Mouse (Mus musculus): ENCODE data around the gene Tspoap1. TPM values are rescaled to one million over a fixed set of nuclear protein-coding genes. Genes with fewer than 3 reads are reported as not detected.

Gene Tspoap1
- polyA plus RNA-seq, 1 experiment: 0.04 TPM

DNA sequence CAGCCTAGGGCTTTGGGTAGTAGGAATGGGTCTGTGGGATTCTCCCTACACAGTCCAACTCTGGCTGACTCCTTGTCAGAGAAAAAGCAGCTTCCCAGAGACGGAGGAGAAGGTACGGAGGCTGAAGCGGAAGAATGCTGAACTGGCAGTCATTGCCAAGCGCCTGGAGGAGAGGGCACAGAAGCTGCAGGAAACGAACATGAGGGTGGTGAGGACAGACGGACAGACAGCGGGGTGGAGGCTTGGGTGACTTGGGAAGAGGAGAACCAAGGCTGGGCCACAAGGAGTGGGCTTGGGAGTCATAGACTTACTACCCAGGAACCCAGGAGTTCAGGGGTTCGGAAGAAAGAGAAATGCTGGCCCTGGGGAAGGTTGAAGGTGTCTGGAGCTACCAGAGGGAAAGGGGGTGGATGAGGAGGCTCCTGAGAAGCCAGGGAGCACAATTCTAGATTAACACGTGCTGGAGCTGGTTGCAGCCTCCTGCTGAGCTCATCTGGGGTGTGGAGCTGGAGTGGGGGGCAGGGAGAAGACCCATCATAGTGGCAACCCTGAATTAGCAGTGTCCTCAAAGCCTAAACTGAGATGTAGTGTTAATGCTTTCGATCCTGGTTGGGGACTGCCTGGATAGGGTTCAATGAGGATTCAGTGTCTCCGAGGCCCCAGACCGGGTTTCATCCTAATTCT, 2.5 kb downstream of the Tspoap1 start:
- Histone ChIP-seq H3K36me3 (ENCODE audit: control insufficient read depth, insufficient read depth) (no peaks in the 10 kb centered on the region), H3K4me2 (ENCODE audit: low read depth) (no peak overlapping the region), H3K4me3 (no peak overlapping the region), H3K27me3 (ENCODE audit: control insufficient read depth, insufficient read depth, insufficient read length) (peaks cover 65% of the 10 kb centered on the region), H3K79me2 (ENCODE audit: control insufficient read depth, insufficient read depth) (no peaks in the 10 kb centered on the region), H3ac (ENCODE audit: control insufficient read depth, insufficient read length) (no peak overlapping the region)
- TF ChIP-seq SRF (IDR thresholded peaks at IDR 0.05; ENCODE audit: control insufficient read depth, insufficient read length, low read depth) (no peak), MAX (IDR thresholded peaks at IDR 0.05; ENCODE audit: low read depth) (no peak), E2F4 (IDR thresholded peaks at IDR 0.05; ENCODE audit: insufficient read depth) (no peak), TCF12 (IDR thresholded peaks at IDR 0.05; ENCODE audit: insufficient read depth, poor library complexity, severe bottlenecking) (no peak), TCF3 (IDR thresholded peaks at IDR 0.05; ENCODE audit: insufficient read length, low read depth) (no peak), REST (IDR thresholded peaks at IDR 0.05; ENCODE audit: insufficient read depth, insufficient read length) (no peak), POLR2AphosphoS2 (IDR thresholded peaks at IDR 0.05; ENCODE audit: insufficient read length, low read depth) (no peak), CEBPB (IDR thresholded peaks at IDR 0.05; ENCODE audit: insufficient read depth, poor library complexity, severe bottlenecking) (no peak), MYOD1 (IDR thresholded peaks at IDR 0.05; ENCODE audit: control insufficient read depth in 1 of 3, insufficient read length in 2 of 3, low read depth in 2 of 3) (no peak), MYOG (IDR thresholded peaks at IDR 0.05; ENCODE audit: control insufficient read depth in 1 of 3, insufficient read depth in 1 of 3, insufficient read length in 2 of 3, low read depth in 2 of 3) (no peak), POLR2A (IDR thresholded peaks at IDR 0.05; ENCODE audit: insufficient read length, low read depth) (no peak), USF1 (IDR thresholded peaks at IDR 0.05; ENCODE audit: low read depth) (no peak)

DNA sequence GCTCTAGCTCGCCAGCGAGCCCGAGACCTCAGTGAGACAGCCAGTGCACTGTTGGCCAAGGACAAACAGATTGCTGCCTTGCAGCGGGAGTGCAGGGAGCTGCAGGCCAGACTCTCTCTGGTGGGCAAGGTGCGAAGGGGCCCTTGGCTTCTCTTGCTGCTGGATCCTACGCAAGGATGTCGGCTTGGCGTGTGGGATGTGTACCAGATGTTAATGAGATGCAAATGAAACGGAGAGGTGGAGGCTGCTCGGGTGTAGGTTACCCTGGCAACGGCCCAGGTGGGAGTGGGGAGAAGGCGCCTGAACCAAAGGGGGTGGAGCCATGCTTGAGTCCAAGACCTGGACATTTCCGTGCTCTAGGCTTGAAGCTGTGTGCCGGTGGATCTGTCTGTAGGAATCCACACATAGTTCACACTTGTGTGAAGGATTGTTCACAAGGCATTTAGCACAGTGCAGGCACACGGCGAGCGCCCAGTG, 3.2 kb downstream of the Tspoap1 start:
- no peak overlapping the region for H3ac ChIP-seq (ENCODE audit: control insufficient read depth, insufficient read length)
- no peaks in the 10 kb centered on the region for H3K36me3 ChIP-seq (ENCODE audit: control insufficient read depth, insufficient read depth)
- no peaks in the 10 kb centered on the region for H3K79me2 ChIP-seq (ENCODE audit: control insufficient read depth, insufficient read depth)
- TF ChIP-seq MAX (IDR thresholded peaks at IDR 0.05; ENCODE audit: low read depth): no peak
- TF ChIP-seq MYOG (IDR thresholded peaks at IDR 0.05; ENCODE audit: control insufficient read depth in 1 of 3, insufficient read depth in 1 of 3, insufficient read length in 2 of 3, low read depth in 2 of 3): no peak
- no peak for TF ChIP-seq TCF12 (IDR thresholded peaks at IDR 0.05; ENCODE audit: insufficient read depth, poor library complexity, severe bottlenecking)
- TF ChIP-seq TCF3 (IDR thresholded peaks at IDR 0.05; ENCODE audit: insufficient read length, low read depth): no peak
- no peak for TF ChIP-seq E2F4 (IDR thresholded peaks at IDR 0.05; ENCODE audit: insufficient read depth)
- no peak for TF ChIP-seq USF1 (IDR thresholded peaks at IDR 0.05; ENCODE audit: low read depth)
- TF ChIP-seq POLR2AphosphoS2 (IDR thresholded peaks at IDR 0.05; ENCODE audit: insufficient read length, low read depth): no peak
- TF ChIP-seq MYOD1 (IDR thresholded peaks at IDR 0.05; ENCODE audit: control insufficient read depth in 1 of 3, insufficient read length in 2 of 3, low read depth in 2 of 3): no peak
- H3K4me2 ChIP-seq (ENCODE audit: low read depth): no peak overlapping the region
- H3K4me3 ChIP-seq: no peak overlapping the region
- peaks cover 72% of the 10 kb centered on the region for H3K27me3 ChIP-seq (ENCODE audit: control insufficient read depth, insufficient read depth, insufficient read length)

DNA sequence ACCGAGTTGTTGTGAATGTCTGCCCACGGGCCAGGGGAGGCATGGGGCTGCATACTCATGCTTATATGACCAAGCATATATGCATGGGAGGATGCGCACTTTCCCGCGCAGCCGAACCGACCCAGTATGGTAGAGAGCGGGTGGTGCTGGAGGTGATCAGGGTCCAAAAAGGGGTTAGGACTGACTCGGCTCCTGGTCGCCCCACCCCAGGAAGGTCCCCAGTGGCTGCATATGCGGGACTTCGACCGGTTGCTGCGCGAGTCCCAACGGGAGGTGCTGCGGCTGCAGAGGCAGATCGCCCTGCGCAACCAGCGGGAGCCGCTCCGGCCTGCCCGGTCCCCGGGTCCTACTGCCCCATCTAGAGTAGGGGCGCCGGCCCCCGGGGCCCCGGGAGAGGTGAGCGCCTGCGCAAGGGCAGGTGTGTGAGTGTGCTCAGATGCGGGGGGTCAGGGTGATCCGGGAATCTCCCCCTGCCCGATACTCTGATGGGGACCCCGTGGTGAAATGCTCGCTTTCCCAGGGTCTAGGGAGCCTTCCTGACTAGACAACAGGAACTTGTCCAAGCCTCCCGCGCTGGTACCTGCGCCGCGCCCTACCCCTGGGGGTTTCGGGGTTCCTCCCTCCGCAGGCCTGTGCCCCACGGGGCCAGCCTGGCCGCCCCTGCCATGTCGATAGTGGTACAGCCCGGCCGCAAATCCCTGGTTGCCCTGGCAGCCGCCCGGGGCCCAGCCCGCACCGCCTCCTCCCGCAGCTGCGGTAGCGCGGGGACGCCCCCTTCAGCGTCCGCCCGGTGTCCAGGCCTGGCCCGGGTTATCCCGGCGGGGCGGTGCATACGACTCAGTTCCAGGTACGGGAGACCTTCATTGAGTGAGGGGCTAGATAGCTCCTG, 3.9 kb downstream of the Tspoap1 start:
- peaks cover 77% of the 10 kb centered on the region for H3K27me3 ChIP-seq (ENCODE audit: control insufficient read depth, insufficient read depth, insufficient read length)
- no peak overlapping the region for H3K4me2 ChIP-seq (ENCODE audit: low read depth)
- no peak overlapping the region for H3ac ChIP-seq (ENCODE audit: control insufficient read depth, insufficient read length)
- H3K36me3 ChIP-seq (ENCODE audit: control insufficient read depth, insufficient read depth): no peaks in the 10 kb centered on the region
- H3K4me3 ChIP-seq: no peak overlapping the region
- no peak for TF ChIP-seq SRF (IDR thresholded peaks at IDR 0.05; ENCODE audit: control insufficient read depth, insufficient read length, low read depth)
- TF ChIP-seq CEBPB (IDR thresholded peaks at IDR 0.05; ENCODE audit: insufficient read depth, poor library complexity, severe bottlenecking): no peak
- no peak for TF ChIP-seq MAX (IDR thresholded peaks at IDR 0.05; ENCODE audit: low read depth)
- no peak for TF ChIP-seq POLR2AphosphoS2 (IDR thresholded peaks at IDR 0.05; ENCODE audit: insufficient read length, low read depth)
- no peak for TF ChIP-seq TCF12 (IDR thresholded peaks at IDR 0.05; ENCODE audit: insufficient read depth, poor library complexity, severe bottlenecking)
- TF ChIP-seq MYOD1 (IDR thresholded peaks at IDR 0.05; ENCODE audit: control insufficient read depth in 1 of 3, insufficient read length in 2 of 3, low read depth in 2 of 3): no peak
- no peak for TF ChIP-seq E2F4 (IDR thresholded peaks at IDR 0.05; ENCODE audit: insufficient read depth)
- no peak for TF ChIP-seq REST (IDR thresholded peaks at IDR 0.05; ENCODE audit: insufficient read depth, insufficient read length)
- H3K79me2 ChIP-seq (ENCODE audit: control insufficient read depth, insufficient read depth): no peaks in the 10 kb centered on the region

DNA sequence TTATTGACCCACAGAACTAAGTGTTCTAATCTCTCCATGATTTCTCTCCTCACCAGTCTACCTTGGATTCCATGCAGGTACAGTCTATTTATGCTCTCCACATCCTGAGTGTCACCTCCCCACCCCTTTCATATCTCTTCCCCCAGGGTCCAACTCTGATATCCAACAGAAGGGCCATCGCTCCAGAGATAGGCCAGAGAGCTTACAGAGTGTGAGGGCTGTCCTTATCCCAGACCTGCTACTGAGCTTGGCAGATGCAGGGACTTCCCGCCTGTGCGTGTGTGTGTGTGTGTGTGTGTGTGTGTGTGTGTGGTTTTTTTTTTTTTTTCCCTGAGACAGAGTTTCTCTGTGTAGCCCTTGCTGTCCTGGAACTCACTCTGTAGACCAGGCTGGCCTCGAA, 8.4 kb downstream of the Tspoap1 start:
- H3K79me2 ChIP-seq (ENCODE audit: control insufficient read depth, insufficient read depth): no peaks in the 10 kb centered on the region
- peaks cover 46% of the 10 kb centered on the region for H3K27me3 ChIP-seq (ENCODE audit: control insufficient read depth, insufficient read depth, insufficient read length)
- TF ChIP-seq POLR2AphosphoS2 (IDR thresholded peaks at IDR 0.05; ENCODE audit: insufficient read length, low read depth) (no peak), TCF12 (IDR thresholded peaks at IDR 0.05; ENCODE audit: insufficient read depth, poor library complexity, severe bottlenecking) (no peak), MAX (IDR thresholded peaks at IDR 0.05; ENCODE audit: low read depth) (no peak), USF1 (IDR thresholded peaks at IDR 0.05; ENCODE audit: low read depth) (no peak), MYOD1 (IDR thresholded peaks at IDR 0.05; ENCODE audit: control insufficient read depth in 1 of 3, insufficient read length in 2 of 3, low read depth in 2 of 3) (no peak), E2F4 (IDR thresholded peaks at IDR 0.05; ENCODE audit: insufficient read depth) (no peak), REST (IDR thresholded peaks at IDR 0.05; ENCODE audit: insufficient read depth, insufficient read length) (no peak), CEBPB (IDR thresholded peaks at IDR 0.05; ENCODE audit: insufficient read depth, poor library complexity, severe bottlenecking) (no peak)
- no peak overlapping the region for H3K4me2 ChIP-seq (ENCODE audit: low read depth)
- H3K36me3 ChIP-seq (ENCODE audit: control insufficient read depth, insufficient read depth): no peaks in the 10 kb centered on the region
- no peak overlapping the region for H3ac ChIP-seq (ENCODE audit: control insufficient read depth, insufficient read length)
- H3K4me3 ChIP-seq: no peak overlapping the region
